Mouse (Mus musculus) heart, postnatal 4 days (tissue): ENCODE measurements around the gene Tex52. TPM values are rescaled to one million over a fixed set of nuclear protein-coding genes. Genes with fewer than 3 reads are reported as not detected.
A peak's percentile ranks its signal among the peaks of the same experiment; 100 is the strongest.

ENCODE experiments used
- DNase-seq: peaks from one replicate; pipeline ENCODE4 v3.0.0; 2021
- total RNA-seq, 2 experiments: library from RNA; stranded (reverse); gene quantifications; 2 replicates each; pipeline ENCODE4 v1.2.3; 2021

Tex52 gene
- not detected for total RNA-seq

- DNase-seq: peak; percentile 33
Measured at GRCm38 (mm10) chr6:128375192-128375591, at the start of gene Tex52, which contains the start of gene Gm44596. Gene Tex52, plus strand, starts transcription at chr6:128375456. Gene Gm44596, plus strand, starts transcription at chr6:128375503.

DNA sequence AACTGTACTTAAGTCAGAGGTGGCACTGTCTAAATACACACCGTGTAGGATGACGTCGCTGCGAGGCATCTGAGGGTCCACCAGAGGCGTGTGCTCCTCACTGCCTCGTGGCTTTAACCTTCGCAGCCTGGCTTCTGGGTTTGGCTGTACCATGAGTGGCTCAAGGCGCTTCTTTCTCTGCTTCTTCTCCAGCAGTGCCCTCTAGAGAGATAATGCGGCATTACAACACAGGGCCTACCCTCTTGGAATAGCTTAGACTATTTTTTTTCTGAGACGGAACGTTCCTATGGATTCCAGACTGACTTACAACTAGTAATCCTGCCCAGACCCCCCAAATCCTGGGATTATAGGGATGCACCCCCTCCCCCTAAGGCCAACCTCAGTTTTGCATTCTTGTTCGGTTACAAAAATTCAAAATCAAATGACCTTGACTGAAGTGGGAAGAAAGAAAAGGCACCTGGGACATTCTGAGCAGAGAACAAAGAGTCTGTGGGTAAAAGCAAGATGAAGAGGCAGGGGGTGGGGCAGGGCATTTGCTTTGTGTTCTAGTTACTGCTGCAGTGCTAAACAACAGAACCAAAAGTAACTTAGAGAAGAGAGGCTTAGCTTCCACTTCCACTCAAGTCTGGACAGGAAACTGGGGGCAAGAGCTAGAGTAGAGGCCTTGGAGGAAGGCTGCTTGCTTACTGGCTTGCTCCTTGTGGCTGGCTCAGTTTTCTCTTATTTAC, 40.7 kb upstream of the Tex52 start:
- DNase-seq: peak; percentile 88

- DNase-seq: no peak
Measured at GRCm38 (mm10) chr6:128337467-128337866, 37.8 kb upstream of the Tex52 start.

DNA sequence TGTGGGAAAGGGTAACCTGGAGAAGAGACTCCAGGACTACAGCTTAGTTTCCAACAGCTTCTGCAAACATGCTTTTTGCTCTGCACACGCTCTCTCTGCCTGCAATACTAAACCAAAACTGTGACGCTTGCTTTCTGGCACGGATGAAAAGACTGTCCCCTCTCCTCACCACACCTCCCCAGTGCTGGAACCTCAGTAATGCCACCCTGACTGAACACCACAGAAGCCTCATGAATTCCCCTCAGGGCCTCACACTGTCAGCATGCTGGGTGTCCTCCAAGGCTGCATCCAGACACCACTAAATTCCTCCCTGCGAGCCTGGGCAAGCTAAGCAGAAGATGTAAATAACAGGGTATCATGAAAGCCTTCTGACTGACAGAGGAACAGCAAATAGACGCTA, 36.4 kb upstream of the Tex52 start:
- DNase-seq: no peak

DNA sequence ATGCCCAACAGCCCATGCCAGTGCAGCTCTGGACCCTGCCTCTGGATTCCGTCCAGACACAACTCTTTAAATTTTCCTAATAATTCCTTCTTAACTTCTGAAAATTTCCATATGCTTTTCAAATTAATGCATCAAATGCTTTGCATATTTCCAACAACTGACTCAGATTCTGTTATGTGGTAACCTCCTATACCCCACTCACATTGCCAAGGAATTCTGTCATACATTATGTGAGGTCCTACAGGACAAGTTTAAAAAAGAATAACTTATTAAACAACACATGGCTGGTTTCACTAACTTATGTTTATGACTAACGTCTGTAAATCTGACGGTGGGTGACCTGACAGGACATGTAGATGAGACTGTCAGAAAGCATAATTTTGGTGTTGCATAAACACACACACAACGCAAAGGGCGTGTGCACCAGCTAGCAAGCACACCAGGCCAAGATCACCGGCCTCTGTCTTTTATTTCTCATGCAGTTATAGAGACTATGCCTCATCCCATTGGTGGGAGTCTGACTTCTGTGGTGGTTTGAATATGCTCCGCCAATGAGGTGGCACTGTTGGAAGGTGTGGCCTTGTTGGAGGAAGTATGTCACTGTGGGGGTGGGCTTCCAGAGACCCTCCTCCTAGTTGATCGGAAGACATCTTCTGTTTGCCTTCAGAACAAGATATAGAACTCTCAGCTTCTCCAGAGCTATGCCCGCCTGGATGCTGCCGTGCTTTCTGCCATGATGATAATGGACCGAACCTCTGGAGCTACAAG, 33.1 kb upstream of the Tex52 start:
- DNase-seq: no peak

- no peak for DNase-seq
Measured at GRCm38 (mm10) chr6:128345623-128346022, 29.6 kb upstream of the Tex52 start.

GRCm38 (mm10) chr6:128346782-128347181, 28.5 kb upstream of the Tex52 start:
- DNase-seq: no peak

DNA sequence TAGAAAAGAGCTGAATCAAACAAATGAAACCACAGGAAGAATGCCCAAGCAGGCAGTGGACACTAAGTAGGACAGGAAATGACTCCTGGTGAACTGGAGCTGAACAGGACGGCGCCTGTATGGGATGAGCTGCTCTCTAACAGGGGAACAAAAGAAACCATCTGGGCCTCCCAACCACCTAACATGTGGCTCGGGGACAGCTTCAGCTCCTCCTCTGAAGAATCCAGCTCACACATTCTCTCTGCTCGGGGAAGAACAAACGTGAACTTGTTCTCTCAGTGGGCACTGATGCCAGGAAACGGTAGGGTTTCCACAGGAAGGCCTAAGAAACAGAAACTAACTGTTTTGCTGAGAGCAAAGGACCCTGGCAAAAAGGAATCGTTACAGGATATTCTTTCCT, 25.5 kb upstream of the Tex52 start:
- DNase-seq: no peak

DNA sequence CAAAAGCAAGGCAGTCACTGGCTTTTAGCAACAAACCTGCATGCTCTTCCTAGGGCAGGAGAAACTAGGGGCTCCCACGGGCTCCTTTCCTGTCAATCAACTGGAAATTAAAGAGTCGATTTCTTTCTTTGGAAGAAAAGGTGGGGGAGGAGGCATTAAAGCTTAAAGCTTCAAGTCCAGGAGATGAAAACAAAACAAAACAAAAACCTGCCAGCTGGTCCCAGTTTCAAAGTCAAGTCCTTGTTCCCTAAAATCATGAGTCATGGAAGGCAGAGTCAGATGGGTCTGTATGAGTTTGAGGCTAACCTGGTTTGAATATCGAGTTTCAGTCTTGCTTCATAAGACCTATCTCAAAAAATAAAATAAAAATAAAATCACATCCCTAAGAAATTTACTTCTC, 21.1 kb upstream of the Tex52 start:
- DNase-seq: no peak

- DNase-seq: peak; percentile 55
Measured at GRCm38 (mm10) chr6:128355201-128355681, 20.0 kb upstream of the Tex52 start.

GRCm38 (mm10) chr6:128355726-128356416, 19.4 kb upstream of the Tex52 start, which contains the start of gene Tulp3:
Gene Tulp3, minus strand, starts transcription at chr6:128355851.
- peak; percentile 98 for DNase-seq

- peak; percentile 76 for DNase-seq
Measured at GRCm38 (mm10) chr6:128358999-128359398, 16.3 kb upstream of the Tex52 start.

DNA sequence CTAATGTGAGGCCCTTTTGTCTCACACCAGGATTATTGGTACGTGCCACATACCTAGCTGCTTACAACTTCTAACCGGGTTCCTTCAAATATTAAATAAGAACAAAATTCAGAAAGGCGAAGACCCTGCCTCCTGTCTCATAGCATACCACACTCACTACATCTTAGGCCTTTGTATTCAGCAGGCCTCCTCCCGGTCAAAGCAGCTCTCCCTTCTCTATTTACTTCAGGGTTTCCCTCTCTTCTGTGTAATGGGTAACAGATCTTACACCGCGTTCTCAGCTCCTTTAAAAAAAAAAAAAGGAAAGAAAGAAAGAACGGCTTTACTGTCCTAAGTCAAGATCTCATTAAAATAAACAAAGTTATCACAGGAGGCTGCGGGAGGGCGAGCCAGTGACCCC, 13.4 kb upstream of the Tex52 start:
- no peak for DNase-seq

- DNase-seq: peak; percentile 90
Measured at GRCm38 (mm10) chr6:128362381-128363006, 12.8 kb upstream of the Tex52 start, which contains the start of the genes Rhno1 and Foxm1. Gene Rhno1, minus strand, starts transcription at chr6:128362911. Gene Foxm1, plus strand, starts transcription at chr6:128362967.

GRCm38 (mm10) chr6:128363007-128363825, 12.0 kb upstream of the Tex52 start:
- DNase-seq: no peak

DNA sequence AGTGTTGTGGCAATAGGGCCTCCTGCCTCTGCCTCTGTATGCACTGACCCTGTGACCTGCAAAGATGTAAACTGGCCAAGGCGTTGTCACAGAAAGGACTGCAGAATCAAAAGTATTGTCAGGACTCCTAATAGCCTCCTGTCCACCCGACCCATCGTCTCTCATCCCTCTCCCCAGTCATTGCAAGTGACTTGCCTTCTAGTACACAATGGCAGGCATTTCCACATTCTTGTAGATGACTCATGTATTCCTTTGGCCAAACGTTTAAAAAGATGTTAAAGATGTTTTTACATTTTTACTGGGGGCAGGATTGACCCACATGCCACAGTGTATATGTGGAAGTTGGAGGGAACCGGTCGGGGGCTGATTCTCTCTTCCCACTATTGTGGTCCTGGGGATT, 10.5 kb upstream of the Tex52 start:
- no peak for DNase-seq

DNA sequence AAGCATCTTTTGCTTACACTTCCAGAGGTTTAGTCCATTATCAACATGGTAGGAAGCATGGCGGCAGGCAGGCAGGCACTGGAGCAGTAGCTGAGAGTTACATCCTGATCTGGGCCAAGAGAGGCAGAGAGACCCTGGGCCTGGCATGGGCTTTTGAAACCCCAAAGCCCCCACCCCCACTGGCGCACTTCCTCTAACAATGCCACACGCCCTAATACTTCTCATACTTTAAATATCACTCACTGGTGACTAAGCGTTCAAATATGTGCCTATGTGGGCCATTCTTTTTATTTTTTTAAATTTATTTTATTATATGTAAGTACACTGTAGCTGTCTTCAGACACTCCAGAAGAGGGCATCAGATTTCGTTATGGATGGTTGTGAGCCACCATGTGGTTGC, 8.8 kb upstream of the Tex52 start:
- no peak for DNase-seq

DNA sequence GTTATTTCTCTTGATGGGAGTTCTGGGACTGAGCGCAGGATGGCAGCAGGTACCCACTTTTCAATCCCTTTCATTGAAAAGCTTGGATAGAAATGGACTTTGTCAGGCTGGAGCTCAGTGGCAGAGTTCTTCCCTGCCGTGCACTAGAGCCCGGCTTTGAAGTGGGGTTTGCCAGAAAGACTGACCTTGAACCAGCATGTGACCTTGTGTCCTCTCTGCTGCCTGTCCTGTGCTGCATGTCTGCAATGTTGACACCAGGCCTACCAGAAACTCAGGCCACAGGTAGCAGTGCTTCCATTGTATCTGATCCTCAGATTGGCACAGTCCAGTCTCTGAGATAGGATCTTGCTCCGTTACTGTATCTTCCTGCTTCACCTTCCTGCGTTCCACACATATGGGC, 5.2 kb upstream of the Tex52 start:
- DNase-seq: no peak

GRCm38 (mm10) chr6:128376371-128377085, 1.3 kb downstream of the Tex52 start:
- no peak for DNase-seq

DNA sequence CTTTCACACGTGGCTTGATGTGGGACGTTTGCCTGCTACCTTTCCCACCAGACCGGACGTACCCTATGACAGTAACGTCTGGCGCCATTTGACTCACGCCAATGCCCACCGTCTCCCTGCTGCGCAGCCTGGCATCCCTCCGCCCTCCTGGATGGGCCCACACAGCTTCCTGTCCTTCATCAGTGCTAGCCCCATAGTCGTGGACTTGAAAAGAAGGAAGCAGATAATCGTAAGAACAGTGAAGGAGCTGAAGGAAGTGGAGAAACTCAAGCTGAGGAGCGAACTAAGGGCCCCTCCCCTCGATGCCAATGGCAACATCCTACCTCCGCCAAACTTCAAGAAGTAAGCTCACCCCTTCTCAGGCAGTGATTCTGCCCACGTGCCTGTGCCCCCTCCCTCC, 4.4 kb downstream of the Tex52 start:
- DNase-seq: no peak
